Mouse (Mus musculus) lung, postnatal 0 days (tissue): ENCODE measurements around the gene Il9.

Source experiments
- CTCF ChIP-seq: IDR thresholded peaks from 2 replicates; pipeline ENCODE4 v1.5.1; 2016; ENCODE audit warnings: antibody characterized with exemption, mild to moderate bottlenecking
- EP300 ChIP-seq: IDR thresholded peaks from 2 replicates; pipeline ENCODE4 v1.6.1; 2016; ENCODE audit warnings: antibody characterized with exemption, mild to moderate bottlenecking, control low read depth

DNA sequence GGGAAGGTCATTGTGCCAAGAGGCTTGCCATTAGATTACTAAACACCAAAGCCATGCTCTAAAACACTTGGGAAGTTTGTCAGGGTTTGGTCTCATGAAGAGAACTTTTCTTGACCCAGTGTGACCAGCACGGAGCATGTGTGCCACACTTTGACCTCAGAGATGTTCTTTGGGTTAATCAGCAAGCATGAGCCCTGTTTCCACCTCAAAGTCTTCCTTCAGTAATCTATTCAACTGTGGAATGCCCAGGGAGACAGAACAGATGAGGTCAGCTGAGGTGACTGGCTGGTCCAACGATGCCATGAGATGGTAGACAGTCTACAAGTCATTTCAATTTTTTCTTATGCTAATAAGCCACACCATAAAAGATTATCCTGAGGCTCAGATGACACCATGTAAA is 27.8 kb upstream of the Il9 start:
- no peak for TF ChIP-seq CTCF
- no peak for TF ChIP-seq EP300
